Mouse (Mus musculus): Measurements from ENCODE around the gene Atl2.

DNA sequence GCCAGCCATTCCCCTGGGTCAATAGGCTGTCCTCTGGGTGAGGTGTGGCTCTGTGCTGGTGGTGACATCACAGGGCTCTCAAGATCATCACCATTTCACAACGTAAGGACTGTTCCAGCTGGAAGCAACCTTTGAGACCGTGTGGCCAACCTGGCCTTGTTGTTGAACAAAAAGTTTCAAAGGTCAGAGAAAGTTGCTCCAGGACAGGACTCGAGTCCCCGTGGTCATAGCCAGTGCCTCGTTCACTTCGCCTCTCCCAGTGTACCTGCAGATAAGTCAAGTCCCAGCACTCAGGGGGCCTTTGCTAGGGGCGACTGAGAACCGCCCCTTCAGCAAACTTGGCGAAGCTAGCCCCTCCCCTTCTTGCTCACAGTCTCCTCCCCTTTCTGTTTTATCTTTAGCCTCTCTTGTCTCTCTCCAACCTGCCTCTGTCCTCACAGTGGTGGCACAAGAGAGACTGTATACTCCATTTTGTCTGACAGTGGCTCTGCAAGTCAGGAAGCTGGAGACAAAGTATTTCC is 22.6 kb upstream of the Atl2 start:
- TF ChIP-seq GATA1 (IDR thresholded peaks at IDR 0.05; ENCODE audit: borderline replicate concordance, low read length) (no peak), FLI1 (IDR thresholded peaks at IDR 0.05; ENCODE audit: low read length) (no peak)
